Mouse (Mus musculus) embryonic fibroblast, embryonic 13.5 days (primary cell): ENCODE data around the gene Slc25a3. TPM values are rescaled to one million over a fixed set of nuclear protein-coding genes. Genes with fewer than 3 reads are reported as not detected.

Source experiments
- H3K27ac ChIP-seq: 2 replicates; pipeline ENCODE4 v1.5.1; 2012; ENCODE audit warnings: low read length, control low read depth, inconsistent platforms; ENCODE audit not compliant: insufficient read depth
- H3K4me1 ChIP-seq: 2 replicates; pipeline ENCODE4 v1.6.1; 2011; ENCODE audit warnings: low read length; ENCODE audit not compliant: control insufficient read depth, insufficient read depth
- H3K4me3 ChIP-seq: 2 replicates; pipeline ENCODE4 v1.5.1; 2011; ENCODE audit warnings: mild to moderate bottlenecking, control low read depth, low read length; ENCODE audit not compliant: insufficient read depth
- CTCF ChIP-seq: IDR thresholded peaks from 2 replicates; pipeline ENCODE4 v1.5.1; 2011; ENCODE audit warnings: mild to moderate bottlenecking, control low read depth, low read length, moderate library complexity, borderline replicate concordance; ENCODE audit not compliant: insufficient read depth
- POLR2A ChIP-seq: IDR thresholded peaks from 2 replicates; pipeline ENCODE4 v1.6.1; 2011; ENCODE audit warnings: low read depth, mild to moderate bottlenecking, control low read depth, low read length, moderate library complexity
- polyA plus RNA-seq: library from polyadenylated mRNA; stranded (reverse); fragments of >200 nt; gene quantifications from 2 replicates; pipeline ENCODE4 v1.2.4, GENCODE M21; 2011; ENCODE audit warnings: low read depth; ENCODE audit not compliant: missing spikeins, insufficient read length

Gene Slc25a3
- polyA plus RNA-seq, 1 experiment = 590 TPM

DNA sequence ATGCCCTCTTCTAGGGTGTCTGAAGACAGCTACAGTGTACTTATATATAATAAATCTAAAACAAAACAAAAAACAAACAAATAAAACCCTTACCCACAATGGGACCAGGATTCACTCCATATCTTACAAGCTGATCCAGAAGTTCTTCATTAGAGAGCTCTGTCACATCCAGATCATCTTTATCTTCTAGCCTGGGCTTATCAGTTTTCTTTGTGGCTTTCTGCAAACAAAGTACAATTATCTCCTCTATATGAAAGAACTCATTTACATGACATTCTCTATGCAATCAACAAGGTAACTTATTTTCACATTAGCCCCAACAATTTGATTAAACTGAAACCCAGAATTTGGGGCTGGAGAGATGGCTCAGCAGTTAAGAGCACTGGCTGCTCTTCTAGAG is 42.0 kb upstream of the Slc25a3 start:
- Histone ChIP-seq H3K4me3 (no peak overlapping the region), H3K4me1 (0 out of 2 replicates have a peak, but pooled peaks cover 4% of the 10 kb centered on the region), H3K27ac (no peak overlapping the region)
- no peak for TF ChIP-seq POLR2A
- no peak for TF ChIP-seq CTCF

DNA sequence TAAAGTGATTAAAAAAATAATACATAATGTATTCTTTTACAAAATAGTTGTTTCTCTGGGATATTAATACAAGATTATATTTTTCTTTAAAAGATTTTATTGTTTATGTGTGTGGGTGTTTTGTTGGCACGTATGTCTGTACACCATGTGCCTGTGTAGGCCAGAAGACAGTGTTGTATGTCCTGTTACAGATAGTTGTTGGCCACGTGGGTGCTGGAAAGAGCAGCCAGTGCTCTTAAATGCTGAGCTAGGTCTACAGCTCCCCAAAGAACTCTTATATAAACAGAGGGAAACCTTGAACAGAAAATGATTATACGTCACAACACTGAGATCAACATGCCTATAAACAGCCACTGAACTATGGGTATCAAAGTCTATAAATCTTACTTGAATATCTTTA is 40.6 kb upstream of the Slc25a3 start:
- peaks cover 6% of the 10 kb centered on the region; the same call in 1 of the 2 replicates for H3K4me1 ChIP-seq
- TF ChIP-seq POLR2A (no peak), CTCF (no peak)
- H3K4me3 ChIP-seq = no peak overlapping the region
- H3K27ac ChIP-seq = no peak overlapping the region

DNA sequence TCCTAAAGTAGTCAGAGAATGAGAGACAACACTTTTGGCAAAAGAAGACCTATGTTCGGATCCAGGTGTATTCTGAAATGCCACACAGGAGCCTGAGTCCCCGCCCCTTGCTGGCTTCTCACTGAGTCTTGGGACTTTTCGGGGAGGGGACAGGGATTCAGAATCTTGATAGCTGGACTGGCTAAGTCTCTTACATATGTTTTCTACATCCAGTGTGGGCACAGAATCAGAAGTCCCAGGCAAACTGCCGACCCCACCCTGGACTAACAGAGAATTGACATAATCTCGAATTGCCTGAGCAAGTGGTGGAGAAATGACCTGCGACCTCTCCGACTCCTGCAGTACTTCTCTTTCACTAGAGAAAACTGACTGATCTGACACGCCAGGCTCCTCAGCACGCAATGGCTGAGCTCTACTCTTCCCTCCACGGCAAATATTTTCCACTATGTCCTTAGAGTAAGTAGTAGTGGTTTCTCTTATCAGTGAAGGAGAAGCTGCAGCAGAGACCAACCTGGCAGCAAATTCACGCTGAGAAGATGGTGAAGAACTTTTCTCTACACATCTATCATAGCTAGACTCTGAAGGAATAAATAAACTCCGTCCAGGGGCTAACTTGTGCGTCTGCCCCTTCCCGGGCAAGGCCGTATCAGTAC is 38.8 kb upstream of the Slc25a3 start:
- no peak overlapping the region for H3K27ac ChIP-seq
- TF ChIP-seq CTCF = no peak
- no peak for TF ChIP-seq POLR2A
- H3K4me1 ChIP-seq = peaks cover 10% of the 10 kb centered on the region
- no peak overlapping the region for H3K4me3 ChIP-seq

DNA sequence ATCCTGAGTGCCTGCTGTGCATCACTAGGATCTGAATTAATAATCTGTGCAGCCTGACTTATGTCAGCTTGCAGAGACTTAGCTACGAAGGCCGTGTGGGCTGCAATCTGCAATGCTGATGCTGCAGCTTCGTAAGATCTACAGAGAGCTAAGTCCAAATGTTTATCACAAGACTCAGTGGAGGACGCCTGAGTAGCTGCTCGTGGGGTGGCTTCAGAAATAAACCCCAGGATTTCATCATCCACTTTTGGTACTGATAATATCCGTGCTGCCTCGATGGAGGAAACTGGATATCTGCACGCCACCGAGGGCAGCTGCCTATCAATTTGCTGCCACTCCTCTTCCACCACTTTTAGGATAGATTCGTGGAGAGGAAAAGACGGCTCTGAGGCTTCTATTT is 38.2 kb upstream of the Slc25a3 start:
- Histone ChIP-seq H3K27ac (no peak overlapping the region), H3K4me3 (no peak overlapping the region), H3K4me1 (peaks cover 12% of the 10 kb centered on the region)
- no peak for TF ChIP-seq CTCF
- TF ChIP-seq POLR2A = no peak

DNA sequence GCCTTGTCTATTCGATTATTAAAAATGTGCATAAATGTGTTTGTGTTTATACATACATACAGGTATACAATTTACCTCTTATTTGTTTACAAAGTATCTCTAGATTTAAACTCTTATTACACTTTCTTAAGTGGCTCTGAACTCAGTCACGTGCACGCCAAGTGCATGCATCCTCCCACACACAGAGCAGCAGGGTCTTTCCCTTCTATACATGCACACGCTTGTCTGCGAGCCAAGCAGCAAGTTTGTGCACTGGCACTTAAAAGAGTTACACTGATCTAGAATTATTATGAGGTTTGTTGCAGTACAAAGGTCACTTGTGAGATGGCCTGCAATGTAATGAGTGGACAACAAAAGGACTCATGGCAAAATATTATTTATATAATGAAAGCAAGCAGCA is 37.1 kb upstream of the Slc25a3 start:
- H3K27ac ChIP-seq = no peak overlapping the region

DNA sequence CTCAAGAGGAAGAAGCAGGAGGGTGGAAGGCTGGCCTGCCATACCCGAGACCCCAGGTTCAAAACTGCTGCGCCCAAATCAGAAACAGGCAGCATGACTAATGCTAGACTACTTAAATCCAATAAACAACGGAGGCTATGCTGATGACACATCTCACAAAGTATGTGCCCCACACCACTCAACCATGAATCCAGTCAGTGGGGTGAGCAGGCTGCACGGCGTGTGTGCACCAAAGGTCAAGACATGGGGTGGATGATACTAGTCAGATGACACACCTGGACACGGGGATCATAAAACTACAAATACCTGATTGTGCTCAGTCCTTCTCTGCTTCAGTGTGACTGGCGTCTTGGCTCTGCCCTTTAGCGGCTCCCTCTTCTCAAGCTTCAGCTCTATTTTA is 34.6 kb upstream of the Slc25a3 start:
- H3K4me3 ChIP-seq = no peak overlapping the region
- peak overlapping the region; percentile 89 for H3K27ac ChIP-seq
- peaks cover 14% of the 10 kb centered on the region for H3K4me1 ChIP-seq
- TF ChIP-seq CTCF = no peak
- TF ChIP-seq POLR2A = no peak

More for the DNA sequence above, 37.1 kb upstream of the Slc25a3 start:
- H3K4me3 ChIP-seq = no peak overlapping the region
- H3K4me1 ChIP-seq = peaks cover 15% of the 10 kb centered on the region
- TF ChIP-seq CTCF = no peak
- TF ChIP-seq POLR2A = no peak

DNA sequence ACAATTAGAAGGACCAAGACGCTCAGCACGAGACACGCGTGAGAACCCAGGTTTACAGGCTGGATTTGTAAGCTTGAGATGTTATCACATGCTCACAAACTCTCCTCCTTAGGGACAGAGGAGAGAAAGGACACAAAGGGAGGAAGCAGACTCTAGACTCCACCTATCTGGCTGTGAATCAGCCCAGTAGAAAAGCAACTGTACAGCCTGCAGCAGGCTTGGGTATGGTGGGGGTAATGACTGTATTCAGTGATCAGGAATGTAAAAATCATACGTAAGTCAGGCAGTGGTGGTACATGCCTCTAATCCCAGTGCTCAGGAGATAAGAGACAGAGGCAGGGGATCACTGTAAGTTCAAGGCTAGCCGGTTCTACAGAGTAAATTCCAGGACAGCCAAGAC is 32.5 kb upstream of the Slc25a3 start:
- Histone ChIP-seq H3K4me1 (peaks cover 14% of the 10 kb centered on the region), H3K4me3 (no peak overlapping the region), H3K27ac (peak overlapping the region; percentile 69; the same call in 1 of the 2 replicates)
- no peak for TF ChIP-seq POLR2A
- no peak for TF ChIP-seq CTCF

DNA sequence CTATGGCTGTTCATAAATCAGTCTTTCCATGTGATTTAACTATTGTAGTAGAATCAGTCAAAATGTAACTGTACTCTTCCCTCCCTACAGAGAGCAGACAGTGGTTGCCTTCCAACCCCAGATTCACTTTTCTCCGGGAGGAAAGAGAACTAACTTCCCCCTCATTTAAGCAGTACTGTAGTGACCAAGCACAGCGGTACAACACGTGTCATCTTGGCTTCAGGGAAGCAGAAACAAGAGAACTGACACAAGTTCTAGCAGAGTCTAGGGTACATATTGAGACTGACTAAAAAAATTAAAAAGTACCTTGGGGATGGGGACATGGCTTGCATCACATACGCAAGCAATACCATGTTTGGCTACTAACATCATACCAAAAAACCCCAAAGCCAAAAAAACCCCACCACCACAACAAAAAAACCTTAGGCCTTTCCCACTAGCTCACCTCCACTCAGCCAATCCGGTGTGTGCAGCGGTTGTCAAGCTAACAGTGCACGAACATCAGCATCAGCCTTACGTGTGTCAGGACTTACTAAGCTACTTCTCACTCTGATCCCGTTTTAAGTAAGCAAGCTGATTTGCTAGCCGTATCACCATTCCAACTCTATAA is 30.1 kb upstream of the Slc25a3 start:
- TF ChIP-seq CTCF (no peak), POLR2A (no peak)
- H3K27ac ChIP-seq = no peak overlapping the region
- no peak overlapping the region for H3K4me3 ChIP-seq
- peaks cover 12% of the 10 kb centered on the region for H3K4me1 ChIP-seq

DNA sequence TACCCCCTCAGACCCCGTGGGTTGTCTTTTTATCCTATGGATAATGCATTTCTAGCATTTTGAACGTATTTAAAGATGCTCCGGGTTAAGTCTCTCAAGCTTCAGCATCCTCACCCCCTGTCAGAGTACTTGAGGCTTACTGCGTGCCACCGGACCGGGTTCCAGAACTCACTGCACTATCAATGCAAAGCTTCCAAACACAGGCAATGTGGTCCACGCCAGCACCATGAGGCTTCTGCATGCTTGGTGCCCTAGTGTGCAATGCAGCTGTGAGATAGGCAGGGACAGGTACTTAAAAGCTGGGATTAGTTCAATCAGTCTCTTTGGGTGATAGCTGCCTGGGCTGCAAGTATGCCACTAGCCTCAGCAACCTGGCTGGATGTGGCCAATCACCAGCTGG is 21.6 kb upstream of the Slc25a3 start:
- Histone ChIP-seq H3K4me3 (no peak overlapping the region), H3K4me1 (no peaks in the 10 kb centered on the region), H3K27ac (no peak overlapping the region)
- TF ChIP-seq POLR2A (no peak), CTCF (no peak)

DNA sequence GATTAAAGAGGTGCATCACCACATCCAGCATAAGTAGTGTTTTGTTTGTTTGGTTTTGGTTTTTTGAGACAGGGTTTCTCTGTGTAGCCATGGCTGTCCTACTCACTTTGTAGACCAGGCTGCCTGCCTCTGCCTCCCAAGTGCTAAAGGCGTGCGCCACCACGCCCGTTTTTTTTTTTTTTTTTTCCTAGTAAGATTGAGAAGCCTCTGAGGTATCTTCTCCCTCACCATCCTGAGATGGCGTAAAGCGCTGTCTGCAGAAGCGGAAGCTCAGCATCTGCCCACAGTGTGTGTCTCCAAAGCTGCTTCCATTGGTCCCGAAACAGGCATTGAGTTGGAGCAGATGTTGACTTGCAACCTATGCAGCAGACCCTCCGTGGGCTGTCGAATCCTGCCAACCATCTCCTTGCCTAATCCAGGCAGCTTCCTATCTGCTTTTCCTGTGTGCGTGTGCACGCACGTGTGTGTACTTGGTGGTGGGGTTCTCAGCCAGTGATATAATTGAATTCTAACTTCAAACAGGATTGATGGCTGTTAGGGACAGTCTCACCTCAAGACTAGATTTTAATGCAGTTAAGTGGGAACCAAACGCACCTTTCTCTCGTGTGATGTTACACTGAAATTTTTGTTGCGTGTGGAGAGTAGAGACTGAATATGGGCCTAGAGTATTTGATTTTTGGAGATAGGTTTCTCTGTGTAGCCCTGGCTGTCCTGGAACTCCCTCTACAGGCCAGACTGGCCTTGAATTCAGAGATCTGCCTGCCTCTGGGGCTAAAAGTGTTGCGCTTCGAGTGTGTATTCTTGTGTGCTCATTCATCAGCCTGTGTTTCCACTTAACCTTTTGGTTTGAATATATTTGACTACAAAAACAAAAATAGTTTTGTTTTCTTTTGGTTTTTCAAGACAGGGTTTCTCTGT is 19.7 kb upstream of the Slc25a3 start:
- Histone ChIP-seq H3K4me3 (no peak overlapping the region), H3K27ac (no peak overlapping the region), H3K4me1 (no peaks in the 10 kb centered on the region)
- TF ChIP-seq CTCF (no peak), POLR2A (no peak)
